In the genomic region with DNA sequence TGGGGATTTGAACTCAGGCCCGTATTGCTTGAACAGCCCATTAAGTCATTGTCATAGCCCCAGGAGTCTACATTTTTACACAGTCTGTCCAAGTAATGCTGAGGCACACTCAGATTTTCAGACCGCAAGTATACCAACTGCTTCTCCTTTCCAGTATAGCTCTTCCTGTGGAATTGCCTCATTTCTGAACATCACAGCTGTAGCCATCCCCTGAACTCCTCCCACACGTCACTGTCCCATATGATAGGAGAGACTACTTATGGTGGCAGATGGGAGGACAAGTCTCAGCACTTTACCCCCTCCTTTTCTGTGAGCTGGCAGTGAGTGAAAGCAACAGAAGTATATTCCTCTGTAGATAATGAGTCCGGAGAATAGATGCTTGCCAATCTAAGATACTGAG, we compare ENCODE assay signal across 23 mouse cellular contexts. TPM values are rescaled to one million over a fixed set of nuclear protein-coding genes. Genes with fewer than 3 reads are reported as not detected.
"Had no signal": no experiment of that assay in that cellular context is flagged by ENCODE, and none has a peak within 500 bp of the region (broad histone marks: within the 10 kb centered on the region; RNA-seq: fewer than 3 reads in every experiment).

No protein-coding gene starts in this region.

- H3K4me1 ChIP-seq: limb, embryonic 13.5 days; midbrain, embryonic 12.5 days; stomach, embryonic 15.5 days had no signal

- H3K9me3 ChIP-seq: limb, embryonic 13.5 days; midbrain, embryonic 12.5 days; stomach, embryonic 15.5 days had no signal

- H3K36me3 ChIP-seq: limb, embryonic 13.5 days; midbrain, embryonic 12.5 days; stomach, embryonic 15.5 days had no signal

- H3K9ac ChIP-seq: limb, embryonic 13.5 days; liver, embryonic 14.5 days; midbrain, embryonic 12.5 days; stomach, embryonic 15.5 days had no signal

- H3K4me2 ChIP-seq: limb, embryonic 13.5 days; midbrain, embryonic 12.5 days; stomach, embryonic 15.5 days had no signal

- H3K4me3 ChIP-seq: limb, embryonic 13.5 days; midbrain, embryonic 12.5 days; stomach, embryonic 15.5 days had no signal

- H3K27ac ChIP-seq: kidney, postnatal 0 days; limb, embryonic 13.5 days; liver, embryonic 14.5 days; midbrain, embryonic 12.5 days; stomach, embryonic 15.5 days had no signal

- H3K27me3 ChIP-seq: limb, embryonic 13.5 days; midbrain, embryonic 12.5 days; stomach, embryonic 15.5 days had no signal

- DNase-seq: kidney, adult 11 months; kidney, adult 9 months; kidney, postnatal 36 days; left cerebral cortex, postnatal 4 days; lung, adult 18-20 months; lung, postnatal 4 days; right cerebral cortex, postnatal 4 days; spleen, adult 18-20 months; thymus, adult 2 months; thymus, postnatal 25 days had no signal

RNA-seq across cellular contexts. Expression of a gene that starts 34.3 kb away (rescaled TPM):
- total RNA-seq: layer of hippocampus, adult 18-20 months; layer of hippocampus, postnatal 14 days; left cerebral cortex, adult 18-20 months; left cerebral cortex, postnatal 10 days; left cerebral cortex, postnatal 4 days; liver, adult 2 months; megakaryocyte-erythroid progenitor cell, adult 5-6 weeks; midbrain, postnatal 0 days had no signal
- polyA plus RNA-seq: kidney, postnatal 0 days; limb, embryonic 13.5 days; liver, adult 2 months; midbrain, embryonic 12.5 days; midbrain, postnatal 0 days; neural tube, embryonic 14.5 days; stomach, embryonic 15.5 days had no signal
